Mouse (Mus musculus): ENCODE data around the gene G6pc3. TPM values are rescaled to one million over a fixed set of nuclear protein-coding genes. Genes with fewer than 3 reads are reported as not detected.
A peak's percentile ranks its signal among the peaks of the same experiment; 100 is the strongest.

Gene G6pc3
- total RNA-seq, 2 experiments from 2014 or later, result 49.2 to 49.5 TPM

DNA sequence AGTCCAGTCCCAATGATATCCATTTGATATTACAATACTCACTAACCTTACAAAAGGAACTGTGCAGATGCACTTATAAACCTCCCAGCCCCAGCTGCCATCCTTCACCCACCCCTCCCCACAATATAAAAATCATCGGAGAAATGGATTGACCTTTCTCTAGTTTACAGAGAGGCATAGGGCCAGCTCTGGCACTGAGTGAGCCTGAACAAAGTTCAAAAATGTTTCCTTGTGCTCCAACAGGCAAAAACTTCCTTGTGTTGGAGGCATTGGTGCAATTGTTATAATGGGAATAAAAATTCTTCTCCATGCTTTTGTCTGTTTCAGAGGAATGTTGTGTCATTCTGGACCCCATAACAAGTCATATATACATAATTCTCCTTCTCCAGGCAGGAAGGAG lies 3.2 kb upstream of the G6pc3 start:
- no peak for DNase-seq (ENCODE audit: low spot score in 2 of 2)

DNA sequence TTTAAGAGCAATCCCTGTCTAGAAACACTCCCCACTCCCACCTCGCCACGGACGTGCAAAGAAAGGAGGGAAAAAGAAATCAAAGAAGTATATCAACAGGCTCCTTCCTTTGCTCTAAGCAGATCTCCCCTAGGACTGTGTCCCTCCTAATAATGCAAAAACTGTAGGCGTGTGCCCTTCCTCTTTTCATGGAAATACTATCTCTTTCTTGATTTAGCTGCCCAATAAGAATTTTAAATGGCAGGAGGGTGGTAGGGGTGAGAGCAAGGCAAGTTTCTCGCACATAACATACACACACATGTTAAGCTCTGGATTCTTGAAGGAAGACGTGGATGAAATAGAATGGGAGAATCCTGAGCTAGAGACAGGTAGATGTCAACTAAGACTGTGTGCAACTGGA lies 440 bp upstream of the G6pc3 start:
- no peak for DNase-seq (ENCODE audit: low spot score in 2 of 2)

DNA sequence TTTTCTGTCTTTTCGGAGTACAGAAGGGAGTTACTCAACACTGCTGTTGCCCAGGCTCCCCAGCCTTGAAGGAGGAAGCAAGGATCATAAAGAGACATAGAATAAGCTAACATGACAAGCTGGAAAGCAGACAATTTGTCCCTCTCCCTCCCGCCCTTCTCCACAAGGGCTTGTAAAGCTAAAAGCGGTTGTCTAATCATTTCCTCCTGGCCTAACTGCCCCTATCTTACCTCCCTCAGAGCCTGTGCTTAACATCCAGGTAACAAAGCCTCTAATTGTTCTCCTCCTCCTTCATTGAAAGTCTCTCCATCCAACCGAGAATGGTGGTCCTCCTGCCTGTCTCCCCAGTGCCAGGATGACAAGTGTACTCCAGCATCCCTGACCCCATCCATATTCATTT lies 1.4 kb downstream of the G6pc3 start:
- DNase-seq (ENCODE audit: low spot score in 2 of 2), result no peak

DNA sequence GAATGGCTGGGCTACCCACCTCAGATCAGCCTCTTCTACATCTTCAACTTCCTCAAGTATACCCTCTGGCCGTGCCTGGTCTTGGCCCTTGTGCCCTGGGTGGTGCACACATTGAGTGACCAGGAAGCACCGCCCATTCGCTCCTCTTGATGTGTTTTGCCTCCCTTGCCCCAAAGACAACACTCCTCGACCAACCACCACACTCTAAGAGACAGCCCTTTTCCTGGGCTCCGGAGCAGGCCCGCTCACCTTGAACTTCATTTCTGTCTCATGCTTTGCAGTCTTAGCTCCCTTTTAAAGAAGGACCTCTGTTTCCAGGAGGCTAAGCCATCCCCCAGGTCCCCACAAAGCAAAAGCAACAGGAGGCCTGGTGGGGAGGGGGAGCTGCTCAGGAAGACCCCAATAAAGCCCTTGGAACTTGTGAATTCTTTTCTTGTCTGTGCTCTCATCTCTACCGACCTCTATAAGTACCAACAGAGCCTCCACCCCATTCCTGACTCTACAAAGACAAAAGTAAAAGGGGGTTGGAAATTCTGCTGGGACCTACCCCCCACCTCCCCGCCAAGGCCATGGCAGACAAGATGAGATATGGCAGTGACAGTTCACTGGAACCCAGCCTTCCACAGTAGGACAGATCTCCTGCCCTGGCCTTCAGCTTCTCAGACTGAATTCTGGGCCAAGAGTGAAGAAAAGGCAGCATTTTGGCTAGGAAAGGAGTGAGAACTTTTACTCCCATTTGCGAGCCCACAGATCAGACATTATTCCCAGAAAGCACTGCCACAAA lies 4.4 kb downstream of the G6pc3 start:
- no peak for DNase-seq (ENCODE audit: low spot score in 2 of 2)

DNA sequence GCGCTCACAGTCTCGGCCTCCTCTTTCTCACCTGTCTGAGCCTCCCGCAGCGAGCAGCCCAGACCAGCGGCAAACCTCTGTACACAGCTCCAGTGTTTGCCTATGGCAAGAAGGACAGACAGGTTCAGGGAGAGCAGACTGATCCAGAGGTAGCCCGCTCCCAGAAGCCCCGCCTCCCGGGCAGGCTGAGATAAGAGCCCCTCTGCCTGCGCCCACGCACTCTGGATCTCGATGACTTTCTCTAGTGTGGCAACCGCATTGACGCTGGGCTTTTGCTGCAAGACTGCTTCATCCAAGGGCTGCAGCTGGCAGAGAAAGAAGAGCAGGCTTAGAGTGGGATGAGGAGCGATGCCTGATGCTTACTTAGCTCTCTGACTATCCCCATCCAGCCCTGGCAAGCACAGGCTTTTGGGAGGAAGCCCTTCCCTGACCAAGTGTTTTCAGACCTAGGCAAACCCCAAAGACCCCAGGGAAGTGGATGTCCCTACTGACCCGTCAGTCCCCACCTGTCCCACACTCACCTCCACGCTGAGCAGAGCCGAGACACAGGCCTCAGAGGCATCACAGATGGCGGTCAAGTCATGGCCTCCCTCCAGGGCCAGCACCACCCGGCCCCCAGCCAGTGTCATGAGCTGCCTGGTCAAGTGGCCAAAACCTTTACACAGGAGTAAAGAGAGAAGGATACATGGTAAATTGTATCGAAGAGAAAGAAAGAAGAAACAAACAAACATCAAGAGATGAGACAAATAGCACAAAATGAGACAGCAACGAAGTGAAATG lies 6.8 kb downstream of the G6pc3 start:
- no peak for DNase-seq (ENCODE audit: low spot score in 2 of 2)

DNA sequence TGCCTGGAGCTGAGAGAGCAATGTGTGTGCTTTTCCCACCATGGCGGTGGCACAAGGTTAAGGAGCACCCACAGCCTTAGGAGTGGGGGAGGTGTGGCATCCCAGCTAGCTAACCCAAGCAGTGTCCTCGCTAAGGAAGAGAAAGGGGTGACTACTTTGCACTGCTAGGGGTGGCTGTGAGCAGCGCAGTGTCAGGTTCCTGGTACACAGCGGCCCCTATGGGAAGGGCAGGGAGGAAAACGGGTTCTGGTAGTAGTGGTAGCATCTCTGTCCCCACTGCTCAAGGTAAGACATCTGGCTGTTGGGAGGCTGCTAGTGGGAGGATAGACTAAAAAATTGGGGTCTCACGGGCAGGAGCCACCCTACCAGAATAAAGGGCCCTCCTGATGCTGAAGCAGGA lies 8.8 kb downstream of the G6pc3 start:
- no peak for DNase-seq (ENCODE audit: low spot score in 2 of 2)

DNA sequence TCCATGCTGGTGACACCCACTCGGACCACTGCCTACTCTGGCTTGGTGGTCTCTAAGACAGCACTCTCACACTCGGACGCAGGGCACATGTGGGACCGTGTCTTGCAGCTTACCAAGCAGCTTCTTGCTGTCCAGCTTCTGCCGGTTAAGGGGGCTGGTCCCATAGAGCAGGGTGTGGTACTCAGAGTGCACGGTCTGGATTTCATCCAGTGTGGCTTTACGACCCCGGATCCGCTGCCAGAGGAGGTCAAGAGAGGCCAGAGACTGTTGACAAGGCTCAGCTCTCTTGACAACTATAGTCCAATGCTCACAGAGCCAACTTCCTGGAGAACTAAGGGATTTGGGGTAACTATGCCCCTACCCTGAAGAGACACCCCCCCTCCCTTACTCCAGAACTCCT lies 10.4 kb downstream of the G6pc3 start:
- DNase-seq (ENCODE audit: low spot score in 2 of 2), result no peak

DNA sequence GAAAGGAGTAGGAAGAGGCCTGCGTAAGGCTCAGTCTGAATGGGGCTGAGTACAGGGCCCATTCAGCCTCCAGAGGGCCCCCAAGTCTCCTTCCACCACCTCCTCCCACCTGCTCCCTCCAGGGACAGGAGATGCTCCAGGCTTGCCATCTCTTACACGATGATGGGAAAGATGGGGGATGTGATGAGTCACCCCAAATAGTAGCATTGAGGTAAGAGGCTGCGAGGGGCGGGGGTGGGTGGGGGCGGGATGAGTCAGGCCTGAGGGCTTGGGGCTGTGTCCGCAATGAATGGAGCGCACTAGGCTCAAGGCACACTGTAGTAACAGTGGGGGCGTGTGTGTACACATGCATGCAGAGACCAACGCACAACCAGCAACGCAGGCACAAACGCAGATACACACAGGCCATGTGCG lies 12.0 kb downstream of the G6pc3 start:
- DNase-seq (ENCODE audit: low spot score in 2 of 2), result no peak

DNA sequence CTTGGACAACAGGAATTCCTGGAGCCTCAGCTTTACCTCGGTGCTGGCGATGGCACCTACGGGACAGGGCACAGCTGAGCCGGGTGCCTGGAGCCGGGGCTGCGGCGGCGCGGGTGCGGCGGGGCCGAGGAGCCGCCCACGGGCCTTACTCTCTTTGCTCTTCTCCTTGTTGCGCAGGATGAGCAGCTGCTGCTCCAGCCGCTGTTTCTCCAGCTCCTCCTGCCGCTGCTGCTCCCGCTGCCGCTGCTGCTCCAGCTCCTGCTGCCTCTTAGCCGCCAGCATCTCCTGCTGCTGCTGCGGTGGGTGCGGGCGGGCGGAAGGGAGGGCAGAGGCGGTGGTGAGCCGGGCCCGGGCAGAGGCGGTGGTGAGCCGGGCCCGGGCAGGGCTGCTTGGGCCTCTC lies 17.1 kb downstream of the G6pc3 start:
- DNase-seq (ENCODE audit: low spot score in 2 of 2), result no peak

DNA sequence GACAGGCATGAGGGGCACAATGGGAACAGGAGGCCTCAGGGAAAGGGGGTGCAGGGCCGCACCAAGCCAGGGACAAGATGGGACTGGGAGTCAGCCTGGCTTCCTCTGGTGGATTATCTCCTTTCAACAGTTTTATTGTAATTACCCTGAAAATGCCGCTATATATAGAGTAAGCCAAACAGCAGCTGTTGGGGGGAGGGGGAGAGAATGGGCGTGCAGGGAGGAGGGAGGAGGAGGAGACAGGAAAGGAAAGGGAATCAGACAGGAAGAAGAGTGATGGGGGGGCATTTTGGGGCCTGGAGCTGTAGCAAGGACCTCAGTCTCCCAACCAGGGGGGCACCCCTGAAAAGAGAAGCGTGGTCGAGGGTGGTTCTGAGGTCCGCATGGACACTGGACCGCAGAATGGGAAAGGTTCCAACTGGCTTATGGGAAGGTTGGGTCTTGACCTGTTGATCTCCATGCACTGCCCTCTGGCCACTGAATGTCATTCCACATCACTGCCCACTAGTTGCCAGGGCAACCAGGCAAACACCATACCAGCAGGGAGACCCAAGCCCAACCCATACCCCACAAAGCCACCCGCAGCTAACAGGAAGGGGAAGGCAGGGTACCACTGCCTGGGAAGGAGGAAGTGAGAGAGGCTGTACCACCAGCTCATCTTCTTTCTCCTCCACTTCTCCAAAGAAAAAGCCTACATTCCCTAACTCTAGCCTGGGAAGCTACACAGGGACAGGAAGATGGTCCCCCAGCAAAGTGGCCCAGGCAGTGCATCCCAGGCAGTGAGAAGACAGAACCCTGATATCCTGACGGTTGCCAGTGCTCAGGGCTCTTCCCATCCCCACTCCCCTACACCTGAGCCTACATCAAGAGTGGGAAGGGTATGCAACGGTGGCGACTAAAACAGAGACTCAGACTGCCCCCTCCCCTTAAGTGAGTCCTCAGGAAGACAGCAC lies 18.7 kb downstream of the G6pc3 start:
- DNase-seq (ENCODE audit: low spot score in 2 of 2), result peak in 1 of 2 experiments; percentile 61

DNA sequence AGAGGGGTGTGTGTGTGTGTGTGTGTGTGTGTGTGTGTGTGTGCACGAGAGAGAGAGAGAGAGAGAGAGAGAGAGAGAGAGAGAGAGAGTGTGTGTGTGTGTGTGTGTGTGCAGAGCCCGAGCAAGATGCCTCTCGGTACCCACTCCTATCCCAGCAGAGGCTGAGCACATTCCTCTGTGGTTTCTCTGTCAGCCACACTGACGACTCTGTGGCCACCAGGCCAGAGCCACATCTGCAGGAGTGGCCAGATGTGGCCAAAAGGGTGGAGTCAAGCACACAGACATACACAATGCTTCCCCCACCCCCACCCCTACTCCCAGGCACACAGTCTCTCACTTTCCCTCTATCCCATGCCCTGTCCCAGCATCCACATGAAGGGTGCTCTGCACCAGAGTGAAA lies 19.4 kb downstream of the G6pc3 start:
- no peak for DNase-seq (ENCODE audit: low spot score in 2 of 2)

DNA sequence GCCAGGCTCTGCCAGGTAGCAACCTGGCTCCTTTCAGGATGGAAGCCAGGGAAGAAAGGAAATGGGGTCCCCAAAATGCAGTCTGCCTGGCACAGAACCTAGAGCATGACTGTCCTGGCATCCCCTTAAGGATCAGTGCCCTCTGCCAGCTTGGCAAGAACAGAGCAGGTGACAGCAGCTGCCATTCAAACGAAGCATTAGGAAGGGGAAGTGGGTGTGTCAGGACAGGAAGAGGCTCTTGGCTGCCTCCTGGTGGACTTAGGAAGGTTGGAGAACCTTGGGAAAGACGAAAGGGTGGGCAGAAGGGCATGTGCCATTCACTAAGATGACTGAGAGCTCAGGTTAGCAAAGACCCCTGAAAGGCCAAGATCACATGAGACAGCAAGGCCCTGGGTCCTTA lies 20.3 kb downstream of the G6pc3 start:
- no peak for DNase-seq (ENCODE audit: low spot score in 2 of 2)

DNA sequence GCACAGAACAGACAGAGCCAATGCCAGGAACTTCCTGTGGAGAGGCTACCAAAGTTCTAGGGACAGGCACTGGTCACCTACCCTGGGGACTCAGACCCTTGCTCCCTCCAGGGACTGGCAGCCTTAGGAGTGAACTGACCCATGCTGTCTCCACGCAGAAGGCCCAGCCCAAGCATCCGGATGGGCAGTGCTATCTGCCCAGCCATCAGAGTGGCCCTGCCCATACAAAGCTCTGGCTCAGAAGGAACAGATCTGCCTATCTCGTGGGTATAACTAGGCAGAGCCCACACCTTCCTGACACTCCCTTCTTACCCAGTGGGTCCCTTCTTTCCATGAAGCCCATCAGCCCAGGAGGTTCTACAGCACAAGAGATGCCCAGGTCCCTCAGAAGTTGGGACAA lies 20.8 kb downstream of the G6pc3 start:
- no peak for DNase-seq (ENCODE audit: low spot score in 2 of 2)

DNA sequence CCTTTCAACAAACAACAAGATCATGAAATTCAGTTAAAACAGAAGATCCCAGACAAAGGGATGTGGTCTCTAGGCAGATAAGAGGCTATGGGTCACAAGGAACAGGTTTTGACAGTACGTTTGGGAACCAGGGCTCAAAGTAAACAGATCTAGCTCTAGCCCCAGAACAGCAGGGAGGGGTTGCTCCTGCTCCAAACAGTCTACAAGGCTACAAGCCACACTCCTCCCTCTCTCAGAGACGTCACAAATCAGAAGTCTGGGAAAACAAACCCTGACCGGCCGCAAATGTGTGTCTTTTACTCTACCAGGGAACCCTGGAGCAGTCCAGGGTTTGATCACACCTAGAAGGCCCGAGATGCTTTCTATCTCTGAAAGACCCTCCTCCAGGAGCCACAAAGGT lies 21.6 kb downstream of the G6pc3 start:
- DNase-seq (ENCODE audit: low spot score in 2 of 2), result no peak

DNA sequence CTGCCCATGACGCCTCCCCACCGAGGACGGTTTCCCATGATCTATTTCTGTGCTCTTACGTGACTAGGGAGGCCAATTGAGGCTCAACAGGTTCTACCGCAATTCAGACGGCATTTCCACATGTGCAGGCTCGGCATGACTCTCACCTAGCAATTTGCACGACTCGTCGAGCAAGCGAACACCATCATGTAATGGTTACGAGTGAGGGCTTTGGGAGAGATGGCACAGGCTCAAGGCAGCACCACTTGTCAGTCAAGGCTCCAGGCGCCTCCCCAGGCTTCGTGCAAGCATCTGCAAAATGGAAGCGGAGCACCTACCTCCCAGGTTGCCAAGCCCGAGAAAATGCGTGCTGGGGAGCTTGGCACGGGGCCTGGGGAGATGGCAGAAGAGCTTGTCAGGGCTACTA lies 22.5 kb downstream of the G6pc3 start:
- DNase-seq (ENCODE audit: low spot score in 2 of 2), result no peak

DNA sequence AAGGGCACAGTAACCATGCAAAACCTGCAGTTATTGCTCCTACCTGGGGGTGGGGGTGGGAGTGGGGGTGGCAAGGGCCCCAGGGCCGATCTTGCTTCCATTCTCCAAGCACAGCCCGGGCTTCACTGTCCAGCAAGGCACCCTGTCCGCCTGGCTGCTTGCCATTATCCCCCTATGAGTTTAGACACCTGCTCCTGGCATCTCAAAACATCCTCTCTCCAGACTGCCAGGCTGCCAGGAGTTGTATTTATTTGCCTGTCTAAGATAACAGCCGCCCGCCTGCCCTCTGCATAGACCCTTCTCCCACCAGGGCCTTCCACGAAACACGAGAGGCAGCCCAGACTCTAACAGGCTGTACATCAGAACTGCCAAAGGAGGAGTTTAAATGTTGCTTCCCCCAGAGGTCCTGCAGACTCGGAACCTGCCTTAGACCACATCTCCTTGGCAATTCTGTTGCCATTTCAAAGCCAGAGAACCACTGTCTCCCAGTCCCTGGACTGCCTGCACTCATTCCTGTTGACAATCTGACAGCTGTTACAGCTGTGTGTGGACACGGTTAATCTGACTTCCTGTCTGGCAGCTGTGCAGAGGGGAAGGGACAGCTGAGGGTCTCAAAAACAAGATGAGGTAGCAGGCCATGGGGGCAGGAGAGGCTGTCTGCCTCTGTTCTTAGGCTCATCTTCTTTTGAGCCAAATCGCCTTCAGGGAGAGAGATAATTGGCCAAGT lies 25.2 kb downstream of the G6pc3 start:
- no peak for DNase-seq (ENCODE audit: low spot score in 2 of 2)

DNA sequence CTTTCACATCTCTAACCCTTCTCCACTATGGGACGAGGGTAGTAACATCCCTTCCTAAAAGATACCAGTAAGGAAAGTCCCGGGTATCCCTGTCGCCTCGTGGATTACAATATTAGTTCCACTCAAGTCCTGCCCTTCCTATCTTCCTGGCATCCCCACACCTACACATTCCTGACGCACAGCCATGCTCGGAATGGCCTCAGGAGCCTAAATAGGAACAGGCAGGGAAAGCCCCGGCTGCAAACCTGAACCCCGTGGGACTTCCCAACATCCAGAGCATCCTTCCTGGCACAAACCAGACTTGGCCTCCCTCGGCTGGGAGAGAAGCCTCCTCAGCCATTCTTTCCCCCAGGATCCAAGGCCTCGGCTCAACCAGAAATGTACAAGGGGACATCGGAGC lies 26.1 kb downstream of the G6pc3 start:
- DNase-seq (ENCODE audit: low spot score in 2 of 2), result no peak

DNA sequence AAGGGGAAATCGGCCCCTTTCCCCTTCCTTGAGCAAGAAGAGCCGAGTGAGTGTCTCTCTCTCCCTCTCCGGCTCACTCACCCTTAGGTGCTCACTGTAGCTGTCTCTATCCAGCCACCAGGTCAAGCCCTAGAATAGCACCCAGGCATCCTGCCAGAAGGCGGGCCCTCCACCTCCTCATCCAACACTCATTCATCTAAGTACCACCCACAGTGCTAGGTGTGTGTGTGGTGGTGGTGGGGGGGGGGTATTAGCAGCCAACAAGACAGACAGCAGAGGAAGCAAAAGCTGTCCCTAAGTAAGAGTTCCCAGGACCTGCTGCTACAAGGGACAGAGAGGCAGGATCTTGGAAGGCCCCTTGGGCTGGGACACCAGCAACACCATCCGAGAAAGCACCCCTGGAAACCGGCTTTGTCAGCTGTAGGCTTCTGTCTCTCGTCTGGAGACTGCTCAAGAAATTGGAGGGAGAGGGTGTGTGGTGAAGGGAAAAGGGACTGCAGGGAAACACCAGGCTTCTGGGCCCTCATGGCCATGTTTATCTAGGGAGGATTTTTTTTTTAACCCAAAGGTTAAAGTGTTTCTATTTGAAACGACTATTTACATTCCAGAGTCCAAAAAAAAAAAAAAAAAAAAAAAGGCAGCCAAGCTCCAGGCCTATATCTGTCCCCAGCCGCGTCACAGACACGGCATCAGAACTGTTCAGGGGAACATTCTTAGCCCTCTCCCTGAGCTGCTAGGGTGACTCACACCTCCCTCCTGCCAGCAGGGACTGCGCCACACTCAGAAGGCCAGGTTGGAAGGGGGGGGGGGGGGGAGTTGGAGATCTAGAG lies 26.9 kb downstream of the G6pc3 start:
- no peak for DNase-seq (ENCODE audit: low spot score in 2 of 2)

DNA sequence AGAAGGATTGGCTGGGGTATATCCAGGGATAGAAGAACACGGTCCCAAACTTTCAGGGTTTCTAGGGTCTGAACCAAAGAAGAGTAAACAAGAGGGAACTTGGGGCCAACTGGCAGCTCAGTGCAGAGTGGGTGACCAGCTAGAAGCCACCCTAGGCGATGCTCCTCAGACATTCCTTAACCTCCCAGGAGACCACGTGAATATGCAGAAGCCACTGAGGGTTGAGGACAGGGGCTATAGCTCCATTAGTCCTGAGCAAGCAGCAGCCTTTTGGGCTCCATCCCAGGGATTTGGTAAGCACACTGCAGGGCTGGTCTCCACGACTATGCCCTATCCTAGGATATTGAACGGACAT lies 27.4 kb downstream of the G6pc3 start:
- DNase-seq (ENCODE audit: low spot score in 2 of 2), result no peak

DNA sequence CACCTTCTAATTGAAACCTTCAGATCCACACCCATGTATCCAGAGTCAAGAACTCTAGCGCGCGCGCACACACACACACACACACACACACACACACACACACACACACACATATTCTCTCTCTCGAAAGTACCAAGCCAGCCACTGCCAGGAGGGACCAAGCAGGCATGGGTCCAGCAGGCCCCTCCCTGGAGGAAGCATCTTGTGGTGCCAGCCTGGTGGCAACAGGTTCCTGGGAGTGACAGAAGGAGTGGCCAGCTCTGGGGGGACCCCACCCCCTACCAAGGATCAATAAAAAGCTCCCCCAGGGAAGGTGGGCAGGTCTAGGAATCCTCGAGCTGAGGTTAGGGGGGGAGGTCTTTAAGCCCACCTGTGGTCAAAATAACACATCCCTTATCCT lies 28.0 kb downstream of the G6pc3 start:
- DNase-seq (ENCODE audit: low spot score in 2 of 2), result no peak

All from layer of hippocampus, postnatal 14 days (tissue).